Mouse (Mus musculus): ENCODE measurements at regions not wholly inside any gene's neighbourhood (a gene's known extent, or its start where the extent isn't known, plus 50 kb on each side); places are given as distances from the start of the nearest gene placed in this dataset.
A peak's percentile ranks its signal among the peaks of the same experiment; 100 is the strongest.
"Not testable (repeated sequence)": the region's sequence is repeated elsewhere in the genome, so short reads cannot be mapped to it uniquely, and the experiment has no call there.

DNA sequence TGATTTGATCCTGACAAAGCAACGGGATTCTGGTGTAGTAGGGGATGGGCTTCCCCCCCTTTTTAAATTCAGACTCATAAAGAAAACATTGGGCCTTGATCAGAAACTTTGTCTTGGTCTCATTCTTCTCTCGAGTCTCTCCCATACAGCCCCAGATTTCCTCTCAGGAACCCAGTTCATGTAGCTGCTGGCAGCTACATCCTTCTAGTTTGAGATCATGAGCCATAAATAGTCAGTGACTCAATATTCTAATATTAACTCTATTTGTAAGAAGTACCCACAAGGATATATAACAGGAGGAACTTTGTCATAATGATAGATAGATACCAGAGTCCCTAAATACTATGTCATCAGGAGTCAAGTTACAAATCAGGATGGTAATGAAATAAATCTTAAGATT lies 79.3 kb upstream of the Crygf start:
- Histone ChIP-seq H3K4me2 (ENCODE audit: low read depth, low read length) (no peak overlapping the region), H3K36me3 (replicated peaks; ENCODE audit: control insufficient read depth, insufficient read depth, low read length) (no peaks in the 10 kb centered on the region), H3K4me3 (ENCODE audit: low read depth, low read length) (no peak overlapping the region), H3K9me3 (replicated peaks; ENCODE audit: control insufficient read depth, low read length) (no peaks in the 10 kb centered on the region), H3K27me3 (ENCODE audit: control insufficient read depth, insufficient read depth, low read length) (no peaks in the 10 kb centered on the region), H3K9ac (replicated peaks; ENCODE audit: low read depth, low read length) (no peak overlapping the region), H3K4me1 (ENCODE audit: control insufficient read depth, insufficient read depth) (no peaks in the 10 kb centered on the region), H3K27ac (ENCODE audit: low read depth) (peak overlapping the region; percentile 54)
- TF ChIP-seq CTCF (IDR thresholded peaks at IDR 0.05; ENCODE audit: low read depth): no peak
- TF ChIP-seq EP300 (IDR thresholded peaks at IDR 0.05; ENCODE audit: low read depth): 0 out of 2 replicates have a peak, but pooled peaks have one; percentile 21
- ATAC-seq (ENCODE audit: insufficient read depth, low read depth): peak; percentile 95
- 12% methylated on average over 2 of the region's 2 CpGs for WGBS
- peak; percentile 82 for DNase-seq (ENCODE audit: low spot score)

DNA sequence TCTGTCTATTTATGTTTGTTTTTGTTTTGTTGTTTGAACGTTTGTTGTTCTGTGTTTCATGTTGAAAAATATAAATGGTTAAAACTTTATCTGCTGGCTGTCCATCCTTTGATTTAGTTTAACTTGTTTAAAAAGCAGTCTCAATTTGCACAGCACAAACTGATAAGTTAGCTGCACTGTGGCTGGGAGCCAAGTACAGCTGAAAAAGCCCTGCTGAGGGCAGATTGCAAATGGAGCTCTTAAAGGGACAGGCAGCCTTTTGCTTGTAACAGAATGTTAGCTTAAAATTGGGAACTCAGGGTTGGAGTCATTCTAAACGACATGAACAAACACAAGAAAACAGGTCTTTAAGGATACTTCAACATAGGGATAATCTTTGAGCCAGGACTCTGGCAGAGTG lies 52.6 kb upstream of the Crygf start:
- Histone ChIP-seq H3K27ac (ENCODE audit: low read depth) (peak overlapping the region; percentile 61), H3K4me3 (ENCODE audit: low read depth, low read length) (peak overlapping the region; percentile 19)
- not testable (repeated sequence) for DNase-seq (ENCODE audit: low spot score); H3K9ac ChIP-seq (replicated peaks; ENCODE audit: low read depth, low read length); H3K27me3 ChIP-seq (ENCODE audit: control insufficient read depth, insufficient read depth, low read length); H3K4me1 ChIP-seq (ENCODE audit: control insufficient read depth, insufficient read depth); H3K36me3 ChIP-seq (replicated peaks; ENCODE audit: control insufficient read depth, insufficient read depth, low read length); H3K9me3 ChIP-seq (replicated peaks; ENCODE audit: control insufficient read depth, low read length); ATAC-seq (ENCODE audit: insufficient read depth, low read depth); H3K4me2 ChIP-seq (ENCODE audit: low read depth, low read length)
- WGBS: 39% methylated on average over 2 of the region's 2 CpGs
